Mouse (Mus musculus) left cerebral cortex, adult 18-20 months (tissue): ENCODE data around the gene Prp2. TPM values are rescaled to one million over a fixed set of nuclear protein-coding genes. Genes with fewer than 3 reads are reported as not detected.
"Not testable (repeated sequence)": the region's sequence is repeated elsewhere in the genome, so short reads cannot be mapped to it uniquely, and the experiment has no call there.

ENCODE experiments used
- DNase-seq, 2 experiments: peaks; one replicate each; pipeline ENCODE4 v3.0.0; 2021 to 2022; ENCODE audit warnings: low spot score in 2 of 2, mixed read lengths in 1 of 2
- long read RNA-seq, 2 experiments: library from polyadenylated mRNA; stranded (forward); transcript quantifications; one replicate each; pipeline ENCODE4 v2.0.0; 2021
- total RNA-seq, 2 experiments: library from RNA; stranded (reverse); gene quantifications; 2 replicates each; pipeline ENCODE4 v1.2.3; 2021

Gene Prp2
- total RNA-seq, result not detected
- long read RNA-seq, experiment 1, result 0 reads
- long read RNA-seq, experiment 2, result 0 reads

- DNase-seq, result not testable (repeated sequence)
These were observed at the start of gene Prp2 for GRCm38 (mm10) chr6:132595613-132596012. Prp2 (plus strand) TSS chr6:132595913.

DNA sequence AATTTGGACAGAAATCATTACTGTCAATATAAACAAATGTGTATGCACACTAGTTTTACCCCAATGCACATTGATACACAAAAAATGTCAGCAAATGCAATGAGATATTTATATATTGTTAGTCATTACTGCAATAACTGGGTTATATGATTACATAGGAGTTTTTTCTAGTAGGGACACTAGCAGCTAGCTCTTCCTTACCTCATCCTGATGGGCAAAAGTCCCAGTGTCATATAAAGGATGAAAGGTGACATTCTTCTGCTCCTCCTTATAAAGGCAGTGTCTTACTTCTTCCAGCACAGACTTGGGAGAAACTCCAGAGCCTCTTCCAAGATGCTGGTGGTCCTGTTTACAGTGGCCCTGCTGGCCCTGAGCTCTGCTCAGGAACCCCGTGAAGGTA, 26.2 kb upstream of the Prp2 start, which contains the start of gene Prh1:
TSS of gene Prh1 (plus strand) at position 301 of the 400 bp plus-strand sequence.
- not testable (repeated sequence) for DNase-seq

DNA sequence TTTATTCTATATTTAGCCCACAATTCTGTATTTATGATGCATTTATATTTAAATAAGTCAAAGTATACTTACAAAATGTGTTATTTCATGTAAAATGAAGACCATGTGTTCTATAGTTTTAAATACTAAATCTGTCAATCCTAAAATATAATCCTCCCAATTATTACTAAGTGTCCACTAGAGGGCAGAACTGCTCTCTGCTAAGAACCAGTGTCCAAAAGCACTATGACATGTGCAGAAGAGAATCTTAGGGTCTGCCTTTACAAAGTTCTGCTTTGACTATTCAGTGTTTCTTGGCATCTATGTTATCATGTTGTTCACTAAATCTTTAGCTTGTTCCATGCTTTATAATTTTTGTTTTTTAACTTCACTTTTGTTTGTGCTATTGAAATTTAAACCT, 53.7 kb downstream of the Prp2 start:
- no peak for DNase-seq

Other genes with a start within 250 kb of the Prp2 start
- gene Gm8882, start 231.8 kb upstream of the Prp2 start, total RNA-seq, result not detected
- gene Prh1, start 26.1 kb upstream of the Prp2 start, total RNA-seq, result not detected
- gene A630073D07Rik, start 55.6 kb downstream of the Prp2 start, total RNA-seq, result not detected
- gene Tas2r120, start 61.0 kb downstream of the Prp2 start, total RNA-seq, result not detected
- gene Tas2r121, start 105.1 kb downstream of the Prp2 start, total RNA-seq, result not detected
- not detected for gene Tas2r122, start 116.0 kb downstream of the Prp2 start, total RNA-seq
- not detected for gene Tas2r115, start 142.1 kb downstream of the Prp2 start, total RNA-seq
- not detected for gene Tas2r124, start 158.8 kb downstream of the Prp2 start, total RNA-seq
- not detected for gene Tas2r102, start 166.2 kb downstream of the Prp2 start, total RNA-seq
- gene Tas2r136, start 182.2 kb downstream of the Prp2 start, total RNA-seq, result not detected
- gene Tas2r117, start 206.9 kb downstream of the Prp2 start, total RNA-seq, result not detected